Comparison of ENCODE assay signal across 20 mouse cellular contexts in the genomic region with DNA sequence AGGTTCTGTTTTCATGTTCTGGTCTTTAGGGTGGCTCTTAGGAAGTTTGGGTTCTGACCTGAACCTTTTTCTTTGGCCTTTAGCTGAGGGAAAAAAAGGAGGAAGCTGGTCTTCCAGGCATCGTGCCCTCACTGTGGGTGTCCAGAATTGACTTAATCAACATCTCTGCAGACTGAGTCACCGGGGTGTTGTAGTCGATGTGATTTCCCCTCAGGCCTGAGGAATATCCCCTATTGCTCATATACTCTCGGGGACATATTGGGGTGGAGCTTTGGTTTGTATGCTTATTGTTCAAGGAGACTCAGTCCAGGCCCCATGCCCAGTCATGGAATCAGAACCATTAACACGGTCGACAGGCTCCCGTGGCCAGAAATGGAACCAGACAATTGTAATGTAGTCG. TPM values are rescaled to one million over a fixed set of nuclear protein-coding genes. Genes with fewer than 3 reads are reported as not detected.
A peak's percentile ranks its signal among the peaks of the same experiment; 100 is the strongest.
DNase-seq lines count a peak whose midpoint lies in the region; ATAC-seq and TF ChIP-seq lines count a peak whose summit lies in the region.
"Had no signal": no experiment of that assay in that cellular context is flagged by ENCODE, and none has a peak within 500 bp of the region (broad histone marks: within the 10 kb centered on the region; RNA-seq: fewer than 3 reads in every experiment).

No protein-coding gene starts in this region.

- in situ Hi-C loops in CH12.LX (cut with MboI; ENCODE audit: low pct_ligation_motif_present, low pct_unique_long_range_greater_than_20kb, low sequenced_read_pairs): no loop called here

- no peak overlapping the region for H3K4me3 ChIP-seq in CH12.LX (replicated peaks in 1 of 3; ENCODE audit: low read depth in 2 of 3, low read length in 2 of 3, poor library complexity in 1 of 3)
- no peak overlapping the region for H3K4me3 ChIP-seq in brown adipose tissue, adult 24 weeks (ENCODE audit: insufficient read depth, low read depth, low read length)
- H3K4me3 ChIP-seq: embryonic facial prominence, embryonic 12.5 days; hindbrain, embryonic 13.5 days; kidney, embryonic 15.5 days; liver, embryonic 13.5 days; midbrain, embryonic 12.5 days had no signal

- intact Hi-C loops in heart, postnatal 36 days (cut with DNase I): no loop called here

- no peaks in the 10 kb centered on the region for H3K79me2 ChIP-seq in CH12.LX (replicated peaks; ENCODE audit: control insufficient read depth, extremely low read depth, insufficient read depth, poor library complexity, severe bottlenecking)

- TF ChIP-seq EP300 in CH12.LX (IDR thresholded peaks at IDR 0.05; ENCODE audit: low read length): no peak

- peaks cover 18% of the 10 kb centered on the region for H3K9me3 ChIP-seq in CH12.LX (replicated peaks; ENCODE audit: low read length)
- H3K9me3 ChIP-seq: embryonic facial prominence, embryonic 12.5 days; hindbrain, embryonic 13.5 days; kidney, embryonic 15.5 days; liver, embryonic 13.5 days; midbrain, embryonic 12.5 days had no signal

- no peaks in the 10 kb centered on the region for H3K27me3 ChIP-seq in CH12.LX (replicated peaks)
- H3K27me3 ChIP-seq: embryonic facial prominence, embryonic 12.5 days; hindbrain, embryonic 13.5 days; liver, embryonic 13.5 days; midbrain, embryonic 12.5 days had no signal

- TF ChIP-seq POLR2A in CH12.LX (IDR thresholded peaks at IDR 0.05; ENCODE audit: low read depth, low read length): no peak

- dilution Hi-C loops in CH12.LX (cut with MboI; ENCODE audit: extremely low pct_ligation_motif_present, extremely low pct_unique_long_range_greater_than_20kb, low sequenced_read_pairs): no loop called here

- H3K27ac ChIP-seq in CH12.LX (ENCODE audit: insufficient read depth, low read depth): no peak overlapping the region
- peak overlapping the region; percentile 49 for H3K27ac ChIP-seq in brown adipose tissue, adult 24 weeks (replicated peaks; ENCODE audit: low read depth, low read length)
- H3K27ac ChIP-seq: embryonic facial prominence, embryonic 12.5 days; hindbrain, embryonic 13.5 days; kidney, embryonic 15.5 days; liver, embryonic 13.5 days; midbrain, embryonic 12.5 days had no signal

- DNase-seq in layer of hippocampus, adult 9-11 months: peak; percentile 36
- DNase-seq in layer of hippocampus, adult 9-10 months (ENCODE audit: low spot score): no peak
- peak; percentile 55 for DNase-seq in CH12.LX (ENCODE audit: extremely low read depth)
- no peak for DNase-seq in gastrocnemius, postnatal 4 days (ENCODE audit: low spot score in 2 of 2)
- no peak for DNase-seq in heart, postnatal 36 days
- no peak for DNase-seq in right cerebral cortex, postnatal 10 days (ENCODE audit: low spot score in 2 of 2)
- DNase-seq: adrenal gland, adult 2 months; cerebellum, adult 8-10 months; left cerebral cortex, postnatal 4 days; liver, embryonic 13.5 days; retina, postnatal 1 day; thymus, adult 2 months had no signal

- peaks cover 0 to 27% of the 10 kb centered on the region in 2 experiments for H3K36me3 ChIP-seq in CH12.LX (replicated peaks in 1 of 2; ENCODE audit: control insufficient read depth in 1 of 2, insufficient read depth in 1 of 2, low read length in 1 of 2)
- H3K36me3 ChIP-seq: embryonic facial prominence, embryonic 12.5 days; hindbrain, embryonic 13.5 days; kidney, embryonic 15.5 days; liver, embryonic 13.5 days; midbrain, embryonic 12.5 days had no signal

- H3K4me1 ChIP-seq in CH12.LX (ENCODE audit: control insufficient read depth in 1 of 2, insufficient read depth in 2 of 2): peaks cover 4 to 35% of the 10 kb centered on the region in 2 experiments
- H3K4me1 ChIP-seq in brown adipose tissue, adult 24 weeks (ENCODE audit: control insufficient read depth, insufficient read depth, insufficient read length, low read length): peaks cover 8% of the 10 kb centered on the region; the same call in 1 of the 2 replicates
- H3K4me1 ChIP-seq: embryonic facial prominence, embryonic 12.5 days; hindbrain, embryonic 13.5 days; kidney, embryonic 15.5 days; liver, embryonic 13.5 days; midbrain, embryonic 12.5 days had no signal

- ATAC-seq in monocyte, adult 5-6 weeks (replicated peaks; ENCODE audit: insufficient number of reproducible peaks, low FRiP score, low TSS enrichment, poor library complexity, severe bottlenecking): peak; percentile 86

- H3K4me2 ChIP-seq in CH12.LX (ENCODE audit: insufficient read depth, low read depth, poor library complexity, severe bottlenecking): no peak overlapping the region
- H3K4me2 ChIP-seq: embryonic facial prominence, embryonic 12.5 days; hindbrain, embryonic 13.5 days; kidney, embryonic 15.5 days; liver, embryonic 13.5 days; midbrain, embryonic 12.5 days had no signal

- TF ChIP-seq RAD21 in CH12.LX (IDR thresholded peaks at IDR 0.05; ENCODE audit: low read depth, low read length): no peak

- TF ChIP-seq CTCF in CH12.LX (conservative IDR thresholded peaks at IDR 0.05 in 1 of 2, IDR thresholded peaks at IDR 0.05 in 1 of 2; ENCODE audit: low read depth in 2 of 2, low read length in 2 of 2): no peak

- no peak overlapping the region for H3K9ac ChIP-seq in CH12.LX (ENCODE audit: insufficient read depth, low read depth)
- H3K9ac ChIP-seq: embryonic facial prominence, embryonic 12.5 days; hindbrain, embryonic 13.5 days; kidney, embryonic 15.5 days; liver, embryonic 13.5 days; midbrain, embryonic 12.5 days had no signal

TF ChIP-seq in CH12.LX, 34 proteins besides CTCF, POLR2A, EP300 and RAD21:
- no peak for TF ChIP-seq ZMIZ1 (IDR thresholded peaks at IDR 0.05; ENCODE audit: low read depth, low read length)
- TF ChIP-seq MAX (IDR thresholded peaks at IDR 0.05; ENCODE audit: low read length): no peak
- no peak for TF ChIP-seq MYC (IDR thresholded peaks at IDR 0.05; ENCODE audit: low read depth, low read length)
- no peak for TF ChIP-seq SMC3 (IDR thresholded peaks at IDR 0.05; ENCODE audit: low read depth, low read length)
- TF ChIP-seq TCF12 (IDR thresholded peaks at IDR 0.05; ENCODE audit: low read depth, low read length): no peak
- no peak for TF ChIP-seq POLR2AphosphoS2 (IDR thresholded peaks at IDR 0.05; ENCODE audit: low read depth, low read length)
- peak; percentile 42 for TF ChIP-seq BHLHE40 (IDR thresholded peaks at IDR 0.05; ENCODE audit: low read depth, low read length)
- TF ChIP-seq ELF1 (IDR thresholded peaks at IDR 0.05; ENCODE audit: low read depth, low read length): no peak
- no peak for TF ChIP-seq UBTF (IDR thresholded peaks at IDR 0.05; ENCODE audit: low read depth, low read length)
- TF ChIP-seq ZNF384 (IDR thresholded peaks at IDR 0.05; ENCODE audit: low read depth, low read length): no peak
- TF ChIP-seq USF1 (IDR thresholded peaks at IDR 0.05; ENCODE audit: low read depth, low read length): no peak
- peak; percentile 20; the same call in 1 of the 2 replicates for TF ChIP-seq MEF2A (IDR thresholded peaks at IDR 0.05; ENCODE audit: borderline replicate concordance, low read depth, low read length)
- no peak for TF ChIP-seq MAZ (IDR thresholded peaks at IDR 0.05; ENCODE audit: low read depth, low read length)
- TF ChIP-seq ETS1 (conservative IDR thresholded peaks at IDR 0.05; ENCODE audit: low read depth, low read length): peak; percentile 66
- TF ChIP-seq MXI1 (IDR thresholded peaks at IDR 0.05; ENCODE audit: low read depth, low read length): no peak
- TF ChIP-seq NRF1 (IDR thresholded peaks at IDR 0.05; ENCODE audit: low read depth, low read length): no peak
- no peak for TF ChIP-seq ZKSCAN1 (IDR thresholded peaks at IDR 0.05; ENCODE audit: borderline replicate concordance, low read depth, low read length)
- peak; percentile 37 for TF ChIP-seq IRF4 (IDR thresholded peaks at IDR 0.05; ENCODE audit: low read depth, low read length)
- TF ChIP-seq TBP (conservative IDR thresholded peaks at IDR 0.05; ENCODE audit: low read depth, low read length): no peak
- TF ChIP-seq MAFK (IDR thresholded peaks at IDR 0.05; ENCODE audit: insufficient replicate concordance, low read length): no peak
- no peak for TF ChIP-seq JUN (IDR thresholded peaks at IDR 0.05; ENCODE audit: insufficient read depth, low read depth, low read length)
- no peak for TF ChIP-seq RCOR1 (conservative IDR thresholded peaks at IDR 0.05; ENCODE audit: low read depth, low read length)

RNA-seq across cellular contexts. Expression of a gene that starts 26.2 kb away (rescaled TPM):
- total RNA-seq in CH12.LX (2012; rRNA removed): 5.7 and 8.3 TPM in 2 replicates
- 2.9 and 3.5 TPM in 2 replicates for total RNA-seq in CH12.LX (2014; rRNA removed)
- polyA plus RNA-seq in CH12.LX (2012; ENCODE audit: insufficient read length, low read depth): 7.3 and 9.4 TPM in 2 replicates
- polyA plus RNA-seq in brown adipose tissue, adult 24 weeks (2012; ENCODE audit: insufficient read depth, insufficient read length, missing spikeins): 0.75 and 1.5 TPM in 2 replicates
- total RNA-seq in monocyte, adult 5-6 weeks (2017): 66.2 to 140 TPM (median 84.0 TPM) in 3 replicates
- under 1 TPM; 0.78 to 0.80 TPM for total RNA-seq in gastrocnemius, postnatal 4 days (2021)
- total RNA-seq in heart, postnatal 36 days (2021): 1 to 10 TPM in 1 of 2 experiments, under 1 TPM in 1; 0.67 to 1.7 TPM

RNA-seq across cellular contexts. Expression of a gene that starts 44.7 kb away (rescaled TPM):
- total RNA-seq in CH12.LX (2012; rRNA removed) (88.4 and 102 TPM in 2 replicates), CH12.LX (2014; rRNA removed) (80.9 and 82.9 TPM in 2 replicates)
- polyA plus RNA-seq in CH12.LX (2012; ENCODE audit: insufficient read length, low read depth): 90.2 and 95.9 TPM in 2 replicates
- polyA plus RNA-seq in brown adipose tissue, adult 24 weeks (2012; ENCODE audit: insufficient read depth, insufficient read length, missing spikeins): 1.7 and 3.3 TPM in 2 replicates
- total RNA-seq in monocyte, adult 5-6 weeks (2017): 12.6 to 14.2 TPM (median 13.9 TPM) in 3 replicates
- 1 to 10 TPM; 3.8 to 4.8 TPM for total RNA-seq in gastrocnemius, postnatal 4 days (2021)
- 1 to 10 TPM; 4.6 to 6.3 TPM for total RNA-seq in heart, postnatal 36 days (2021)

RNA-seq across cellular contexts. Expression of a gene that starts 57.5 kb away (rescaled TPM):
- 0.38 and 0.59 TPM in 2 replicates for total RNA-seq in CH12.LX (2012; rRNA removed)
- 0.47 and 0.54 TPM in 2 replicates for total RNA-seq in CH12.LX (2014; rRNA removed)
- 0.78 and 1.2 TPM in 2 replicates for polyA plus RNA-seq in CH12.LX (2012; ENCODE audit: insufficient read length, low read depth)
- 6.1 and 7.6 TPM in 2 replicates for polyA plus RNA-seq in brown adipose tissue, adult 24 weeks (2012; ENCODE audit: insufficient read depth, insufficient read length, missing spikeins)
- 0.32 TPM in 1 of 3 replicates, not detected in the others for total RNA-seq in monocyte, adult 5-6 weeks (2017)
- total RNA-seq in gastrocnemius, postnatal 4 days (2021): 10 to 100 TPM; 28.6 to 29.0 TPM
- 10 to 100 TPM; 55.4 to 61.8 TPM for total RNA-seq in heart, postnatal 36 days (2021)
- total RNA-seq: common myeloid progenitor, adult 5-6 weeks; neutrophil, adult 5-6 weeks had no signal

Comparison
In these comparisons a context has a peak if more than half of its experiments do, and no peak if none do; other contexts are left out.
1. DNase-seq: peak in layer of hippocampus, adult 9-11 months (single experiment) and CH12.LX (single experiment); none in layer of hippocampus, adult 9-10 months (single experiment), gastrocnemius, postnatal 4 days (0 of 2), heart, postnatal 36 days (0 of 2) and right cerebral cortex, postnatal 10 days (0 of 2).
2. RNA of a gene that starts 57.5 kb away (total RNA-seq): 55.4 to 61.8 TPM in heart, postnatal 36 days and 28.6 to 29.0 TPM in gastrocnemius, postnatal 4 days; 0.38 to 0.59 TPM in CH12.LX and 0.32 TPM in monocyte, adult 5-6 weeks; every median in the first group is over 10 times any median in the second.